Mouse (Mus musculus) heart, adult 8-10 months (tissue): ENCODE data around the gene Alg6. TPM values are rescaled to one million over a fixed set of nuclear protein-coding genes. Genes with fewer than 3 reads are reported as not detected.

Experiments
- DNase-seq: peaks from one replicate; pipeline ENCODE4 v3.0.0; 2022; ENCODE audit warnings: low spot score
- total RNA-seq, 4 experiments: library from RNA; stranded (reverse); gene quantifications; 2 replicates each; pipeline ENCODE4 v1.2.4; 2022

The Alg6 gene
- 1 to 10 TPM; 5.0 to 8.2 (median 6.5) TPM for total RNA-seq

GRCm38 (mm10) chr4:99714904-99715782 is at the start of gene Alg6:
TSS of gene Alg6 (plus strand) at chr4:99715664.
- peak; percentile 97 for DNase-seq

GRCm38 (mm10) chr4:99670203-99670851 is 45.1 kb upstream of the Alg6 start:
- DNase-seq: no peak

GRCm38 (mm10) chr4:99675191-99675590 is 40.3 kb upstream of the Alg6 start:
- no peak for DNase-seq

- peak; percentile 21 for DNase-seq
Measured at GRCm38 (mm10) chr4:99683941-99684340, 31.5 kb upstream of the Alg6 start.

GRCm38 (mm10) chr4:99686308-99686707 is 29.2 kb upstream of the Alg6 start:
- no peak for DNase-seq

GRCm38 (mm10) chr4:99712583-99713183 is 2.8 kb upstream of the Alg6 start:
- no peak for DNase-seq

GRCm38 (mm10) chr4:99713971-99714370 is 1.5 kb upstream of the Alg6 start:
- DNase-seq: no peak

- DNase-seq: no peak
Measured at GRCm38 (mm10) chr4:99715783-99716416, 436 bp downstream of the Alg6 start.

GRCm38 (mm10) chr4:99717905-99718304 is 2.4 kb downstream of the Alg6 start:
- no peak for DNase-seq

- DNase-seq: no peak
Measured at GRCm38 (mm10) chr4:99724331-99724730, 8.9 kb downstream of the Alg6 start.

- DNase-seq: no peak
Measured at GRCm38 (mm10) chr4:99725914-99726451, 10.5 kb downstream of the Alg6 start.

- no peak for DNase-seq
Measured at GRCm38 (mm10) chr4:99739836-99740235, 24.4 kb downstream of the Alg6 start.

- DNase-seq: no peak
Measured at GRCm38 (mm10) chr4:99752426-99752825, 37.0 kb downstream of the Alg6 start.

- DNase-seq: no peak
Measured at GRCm38 (mm10) chr4:99766303-99766702, 50.8 kb downstream of the Alg6 start.

GRCm38 (mm10) chr4:99766753-99767152 is 51.3 kb downstream of the Alg6 start:
- peak; percentile 47 for DNase-seq

- DNase-seq: no peak
Measured at GRCm38 (mm10) chr4:99770555-99770954, 55.1 kb downstream of the Alg6 start.

GRCm38 (mm10) chr4:99773041-99773440 is 57.6 kb downstream of the Alg6 start:
- no peak for DNase-seq

GRCm38 (mm10) chr4:99792365-99792764 is 76.9 kb downstream of the Alg6 start:
- DNase-seq: no peak
